Mouse (Mus musculus) effector memory CD4-positive, alpha-beta T cell, adult 5 months (primary cell): Measurements from ENCODE around the gene Rbm31y. TPM values are rescaled to one million over a fixed set of nuclear protein-coding genes. Genes with fewer than 3 reads are reported as not detected.

ENCODE experiments used
- polyA plus RNA-seq: library from polyadenylated mRNA; unstranded; fragments of 100-300 nt; shearing (Covaris generic); gene quantifications from one replicate; pipeline ENCODE4 v1.2.1, GENCODE M21; 2017

Rbm31y gene
- not detected for polyA plus RNA-seq

GRCm38 (mm10) chrY:17400461-17400860 is at the start of gene Rbm31y:
Gene Rbm31y, plus strand, starts transcription at chrY:17400761.

